ENCODE assay signal across 8 mouse cellular contexts in genomic region chr7:96210525-96211369, GRCm38 (mm10). TPM values are rescaled to one million over a fixed set of nuclear protein-coding genes. Genes with fewer than 3 reads are reported as not detected.
DNase-seq lines count a peak whose midpoint lies in the region; ATAC-seq lines count a peak whose summit lies in the region.

No protein-coding gene starts in this region.

- peak overlapping the region; percentile 90 for H3K9ac ChIP-seq in forebrain, embryonic 12.5 days
- peak overlapping the region; percentile 86 for H3K9ac ChIP-seq in hindbrain, embryonic 15.5 days
- peak overlapping the region; percentile 97 for H3K9ac ChIP-seq in midbrain, embryonic 16.5 days (ENCODE audit: low read depth, low read length)

- peak overlapping the region; percentile 75 for H3K4me3 ChIP-seq in forebrain, embryonic 12.5 days (replicated peaks)
- peak overlapping the region; percentile 62 for H3K4me3 ChIP-seq in hindbrain, embryonic 15.5 days
- peak overlapping the region; percentile 85 for H3K4me3 ChIP-seq in limb, embryonic 10.5 days
- H3K4me3 ChIP-seq in midbrain, embryonic 16.5 days (ENCODE audit: low read depth, low read length) = peak overlapping the region; percentile 85

- H3K9me3 ChIP-seq in forebrain, embryonic 12.5 days = no peaks in the 10 kb centered on the region
- H3K9me3 ChIP-seq in hindbrain, embryonic 15.5 days = no peaks in the 10 kb centered on the region
- no peaks in the 10 kb centered on the region for H3K9me3 ChIP-seq in limb, embryonic 10.5 days (replicated peaks)
- no peaks in the 10 kb centered on the region; the same call in 1 of the 2 replicates for H3K9me3 ChIP-seq in midbrain, embryonic 16.5 days (replicated peaks; ENCODE audit: control insufficient read depth, low read length, poor library complexity, severe bottlenecking)

- peaks cover 24% of the 10 kb centered on the region for H3K27me3 ChIP-seq in forebrain, embryonic 12.5 days
- H3K27me3 ChIP-seq in hindbrain, embryonic 15.5 days = 0 out of 2 replicates have a peak, but pooled peaks cover 5% of the 10 kb centered on the region
- H3K27me3 ChIP-seq in limb, embryonic 10.5 days (ENCODE audit: low read depth, poor library complexity, severe bottlenecking) = peaks cover 40% of the 10 kb centered on the region
- H3K27me3 ChIP-seq in midbrain, embryonic 16.5 days (ENCODE audit: control insufficient read depth, insufficient read depth, low read depth, low read length) = no peaks in the 10 kb centered on the region; the same call in 1 of the 2 replicates

- H3K4me1 ChIP-seq in forebrain, embryonic 12.5 days = peaks cover 42% of the 10 kb centered on the region
- H3K4me1 ChIP-seq in hindbrain, embryonic 15.5 days (replicated peaks) = peaks cover 48% of the 10 kb centered on the region
- H3K4me1 ChIP-seq in limb, embryonic 10.5 days = peaks cover 41% of the 10 kb centered on the region
- peaks cover 17% of the 10 kb centered on the region for H3K4me1 ChIP-seq in midbrain, embryonic 16.5 days (ENCODE audit: control insufficient read depth, insufficient read depth, low read length)

- peak overlapping the region; percentile 94 for H3K27ac ChIP-seq in forebrain, embryonic 12.5 days
- peak overlapping the region; percentile 88 for H3K27ac ChIP-seq in hindbrain, embryonic 15.5 days (replicated peaks)
- H3K27ac ChIP-seq in limb, embryonic 10.5 days = peak overlapping the region; percentile 93
- peak overlapping the region; percentile 98 for H3K27ac ChIP-seq in midbrain, embryonic 16.5 days (ENCODE audit: low read length)

- no peaks in the 10 kb centered on the region for H3K36me3 ChIP-seq in forebrain, embryonic 12.5 days (replicated peaks)
- no peaks in the 10 kb centered on the region for H3K36me3 ChIP-seq in hindbrain, embryonic 15.5 days
- H3K36me3 ChIP-seq in limb, embryonic 10.5 days = no peaks in the 10 kb centered on the region
- no peaks in the 10 kb centered on the region for H3K36me3 ChIP-seq in midbrain, embryonic 16.5 days (ENCODE audit: control insufficient read depth, insufficient read depth, low read length)

- under 1% methylated on average over 57 of the region's 62 CpGs for WGBS in forebrain, embryonic 12.5 days
- under 1% methylated on average over 59 of the region's 62 CpGs for WGBS in hindbrain, embryonic 15.5 days
- WGBS in limb, embryonic 10.5 days = under 1% methylated on average over 58 of the region's 62 CpGs
- under 1% methylated on average over 53 of the region's 62 CpGs for WGBS in midbrain, embryonic 16.5 days

- ATAC-seq in forebrain, embryonic 12.5 days (ENCODE audit: low FRiP score) = peak; percentile 55
- peak; percentile 65 for ATAC-seq in hindbrain, embryonic 15.5 days (ENCODE audit: low FRiP score, low read depth)
- peak; percentile 74 for ATAC-seq in midbrain, embryonic 16.5 days

- DNase-seq in heart, adult 11 months = peak; percentile 87
- no peak for DNase-seq in heart, adult 8-10 months (ENCODE audit: low spot score)
- peak; percentile 64 for DNase-seq in adrenal gland, postnatal 14 days
- peak; percentile 78 for DNase-seq in limb, embryonic 10.5 days (ENCODE audit: low spot score)
- peak; percentile 34 to 67 for DNase-seq in urinary bladder, postnatal 4 days (ENCODE audit: low spot score in 2 of 2)

- peak overlapping the region; percentile 92 for H3K4me2 ChIP-seq in forebrain, embryonic 12.5 days
- peak overlapping the region; percentile 98 for H3K4me2 ChIP-seq in hindbrain, embryonic 15.5 days
- H3K4me2 ChIP-seq in midbrain, embryonic 16.5 days (ENCODE audit: low read length) = peak overlapping the region; percentile 91

RNA-seq across cellular contexts. Expression of gene Tenm4, which starts 39.7 kb away (rescaled TPM):
- total RNA-seq in heart, adult 8-10 months (2022) = 1 to 10 TPM in 2 of 4 experiments, under 1 TPM in 2; 0.34 to 1.4 (median 1.00) TPM
- total RNA-seq in adrenal gland, postnatal 14 days (2021) = 11.3 and 15.6 TPM in 2 replicates
- polyA plus RNA-seq in forebrain, embryonic 12.5 days (2016; fragmentation: Nextera tagmentation; extraction: Ambion mirVana) = 52.8 and 62.3 TPM in 2 replicates
- polyA plus RNA-seq in hindbrain, embryonic 15.5 days (2015; fragmentation: Nextera tagmentation; extraction: Ambion mirVana) = 39.0 and 40.1 TPM in 2 replicates
- polyA plus RNA-seq in limb, embryonic 10.5 days (2016; fragmentation: Nextera tagmentation; extraction: Ambion mirVana) = 25.1 and 32.1 TPM in 2 replicates
- polyA plus RNA-seq in midbrain, embryonic 16.5 days (2015; fragmentation: Nextera tagmentation; extraction: Ambion mirVana) = 41.4 and 53.4 TPM in 2 replicates
